Mouse (Mus musculus): ENCODE measurements around the gene ccdc198. TPM values are rescaled to one million over a fixed set of nuclear protein-coding genes. Genes with fewer than 3 reads are reported as not detected.
A peak's percentile ranks its signal among the peaks of the same experiment; 100 is the strongest.
"Not testable (repeated sequence)": the region's sequence is repeated elsewhere in the genome, so short reads cannot be mapped to it uniquely, and the experiment has no call there.

Gene ccdc198
- polyA plus RNA-seq (2012; rRNA removed): 0.18 and 0.47 TPM in 2 replicates

- H3K36me3 ChIP-seq (ENCODE audit: control insufficient read depth, insufficient read depth, low read length): no peaks in the 10 kb centered on the region
- H3K27me3 ChIP-seq (ENCODE audit: control insufficient read depth, insufficient read depth, low read length): no peaks in the 10 kb centered on the region
- H3K4me3 ChIP-seq (ENCODE audit: low read depth, low read length): no peak within 1 kb of the TSS
- no peaks in the 10 kb centered on the region for H3K4me1 ChIP-seq (ENCODE audit: control insufficient read depth, insufficient read depth, insufficient read length, low read length)
- 27% methylated on average over 5 of the region's 5 CpGs for WGBS
- TF ChIP-seq CTCF (IDR thresholded peaks at IDR 0.05; ENCODE audit: extremely low read depth, insufficient read length, insufficient replicate concordance, low read depth, low read length): no peak
- TF ChIP-seq POLR2A (IDR thresholded peaks at IDR 0.05; ENCODE audit: low read depth, low read length): no peak
- H3K27ac ChIP-seq (ENCODE audit: insufficient read depth, low read depth, low read length): no peak within 1 kb of the TSS
Measured at GRCm38 (mm10) chr14:49245126-49245714, at the start of gene ccdc198. ccdc198 (minus strand) TSS chr14:49245474.

GRCm38 (mm10) chr14:49293802-49294449 lies 48.7 kb upstream of the ccdc198 start:
- H3K4me1 ChIP-seq (ENCODE audit: control insufficient read depth, insufficient read depth, insufficient read length, low read length): peaks cover 8% of the 10 kb centered on the region; the same call in 1 of the 2 replicates
- H3K4me3 ChIP-seq (ENCODE audit: low read depth, low read length): no peak overlapping the region
- 59% methylated on average over 4 of the region's 4 CpGs for WGBS
- H3K27me3 ChIP-seq (ENCODE audit: control insufficient read depth, insufficient read depth, low read length): no peaks in the 10 kb centered on the region
- H3K36me3 ChIP-seq (ENCODE audit: control insufficient read depth, insufficient read depth, low read length): no peaks in the 10 kb centered on the region
- no peak overlapping the region for H3K27ac ChIP-seq (ENCODE audit: insufficient read depth, low read depth, low read length)
- TF ChIP-seq CTCF (IDR thresholded peaks at IDR 0.05; ENCODE audit: extremely low read depth, insufficient read length, insufficient replicate concordance, low read depth, low read length): no peak
- no peak for TF ChIP-seq POLR2A (IDR thresholded peaks at IDR 0.05; ENCODE audit: low read depth, low read length)

- H3K4me3 ChIP-seq (ENCODE audit: low read depth, low read length): no peak overlapping the region
- no peaks in the 10 kb centered on the region for H3K36me3 ChIP-seq (ENCODE audit: control insufficient read depth, insufficient read depth, low read length)
- TF ChIP-seq CTCF (IDR thresholded peaks at IDR 0.05; ENCODE audit: extremely low read depth, insufficient read length, insufficient replicate concordance, low read depth, low read length): no peak
- WGBS: 29% methylated on average over 3 of the region's 3 CpGs
- H3K4me1 ChIP-seq (ENCODE audit: control insufficient read depth, insufficient read depth, insufficient read length, low read length): peaks cover 8% of the 10 kb centered on the region; the same call in 1 of the 2 replicates
- no peaks in the 10 kb centered on the region for H3K27me3 ChIP-seq (ENCODE audit: control insufficient read depth, insufficient read depth, low read length)
- no peak overlapping the region; the same call in 1 of the 2 replicates for H3K27ac ChIP-seq (ENCODE audit: insufficient read depth, low read depth, low read length)
Measured at GRCm38 (mm10) chr14:49290029-49290745, 44.9 kb upstream of the ccdc198 start.

GRCm38 (mm10) chr14:49283784-49284655 lies 38.7 kb upstream of the ccdc198 start:
- 52% methylated on average over 7 of the region's 7 CpGs for WGBS
- H3K36me3 ChIP-seq (ENCODE audit: control insufficient read depth, insufficient read depth, low read length): no peaks in the 10 kb centered on the region
- TF ChIP-seq CTCF (IDR thresholded peaks at IDR 0.05; ENCODE audit: extremely low read depth, insufficient read length, insufficient replicate concordance, low read depth, low read length) (no peak), POLR2A (IDR thresholded peaks at IDR 0.05; ENCODE audit: low read depth, low read length) (no peak)
- H3K27ac ChIP-seq (ENCODE audit: insufficient read depth, low read depth, low read length): 0 out of 2 replicates have a peak overlapping the region, but pooled peaks have one; percentile 16
- H3K4me3 ChIP-seq (ENCODE audit: low read depth, low read length): no peak overlapping the region
- H3K27me3 ChIP-seq (ENCODE audit: control insufficient read depth, insufficient read depth, low read length): no peaks in the 10 kb centered on the region
- peaks cover 10% of the 10 kb centered on the region; the same call in 1 of the 2 replicates for H3K4me1 ChIP-seq (ENCODE audit: control insufficient read depth, insufficient read depth, insufficient read length, low read length)

GRCm38 (mm10) chr14:49278880-49279279 lies 33.6 kb upstream of the ccdc198 start:
- peaks cover 5% of the 10 kb centered on the region; the same call in 1 of the 2 replicates for H3K4me1 ChIP-seq (ENCODE audit: control insufficient read depth, insufficient read depth, insufficient read length, low read length)
- TF ChIP-seq CTCF (IDR thresholded peaks at IDR 0.05; ENCODE audit: extremely low read depth, insufficient read length, insufficient replicate concordance, low read depth, low read length): no peak
- no peak for TF ChIP-seq POLR2A (IDR thresholded peaks at IDR 0.05; ENCODE audit: low read depth, low read length)
- no peak overlapping the region for H3K4me3 ChIP-seq (ENCODE audit: low read depth, low read length)
- no peak overlapping the region for H3K27ac ChIP-seq (ENCODE audit: insufficient read depth, low read depth, low read length)
- H3K27me3 ChIP-seq (ENCODE audit: control insufficient read depth, insufficient read depth, low read length): no peaks in the 10 kb centered on the region
- no peaks in the 10 kb centered on the region for H3K36me3 ChIP-seq (ENCODE audit: control insufficient read depth, insufficient read depth, low read length)
- WGBS: 24% methylated on average over 6 of the region's 6 CpGs

GRCm38 (mm10) chr14:49278479-49278878 lies 33.2 kb upstream of the ccdc198 start:
- peak overlapping the region; percentile 26; the same call in 1 of the 2 replicates for H3K27ac ChIP-seq (ENCODE audit: insufficient read depth, low read depth, low read length)
- H3K4me1 ChIP-seq (ENCODE audit: control insufficient read depth, insufficient read depth, insufficient read length, low read length); H3K4me3 ChIP-seq (ENCODE audit: low read depth, low read length); H3K36me3 ChIP-seq (ENCODE audit: control insufficient read depth, insufficient read depth, low read length); H3K27me3 ChIP-seq (ENCODE audit: control insufficient read depth, insufficient read depth, low read length): not testable (repeated sequence)
- WGBS: 39% methylated on average over 9 of the region's 9 CpGs

Data from small intestine, adult 2 months (tissue).